Mouse (Mus musculus) liver (tissue): Measurements from ENCODE around the gene Rcc2.

Experiments used
- DNase-seq: peaks from one replicate; pipeline ENCODE4 v3.0.0-alpha.2; 2020; ENCODE audit warnings: mixed read lengths

The Rcc2 gene

DNA sequence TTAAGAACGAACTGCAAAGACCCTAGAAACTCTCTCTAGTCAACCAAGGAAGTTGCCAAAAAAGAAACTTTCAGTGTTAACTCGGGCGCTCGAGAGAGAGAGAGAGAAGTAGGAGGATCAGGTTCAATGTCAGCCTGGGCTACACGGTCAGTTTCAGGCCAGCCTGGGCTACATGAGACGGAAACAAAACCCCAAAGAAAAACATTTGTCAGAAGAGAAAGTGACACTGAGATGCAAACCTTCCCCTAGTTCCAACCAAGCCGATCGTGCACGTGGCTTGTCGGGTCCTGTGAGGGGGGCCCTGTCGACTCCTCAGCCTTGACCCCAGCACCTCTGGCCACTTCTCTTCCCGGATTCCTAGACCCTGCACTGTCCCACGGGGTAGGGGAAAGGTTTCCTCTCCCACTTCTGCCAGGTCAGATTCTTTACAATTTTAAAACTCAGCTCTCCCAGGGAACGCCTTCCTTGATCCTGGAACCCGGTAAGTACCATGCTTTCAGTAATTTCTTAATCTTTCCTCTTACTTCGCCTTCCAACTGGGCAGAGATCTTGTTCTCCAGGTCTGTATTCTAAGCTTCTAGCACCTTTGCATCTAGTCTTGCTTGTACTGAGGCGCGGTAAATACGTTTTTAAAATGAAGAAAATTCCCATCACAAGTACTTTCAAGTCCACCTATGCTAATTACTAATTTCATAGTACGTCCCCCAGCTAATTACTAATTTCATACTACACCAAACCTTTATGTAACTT is at the start of gene Rcc2:
Rcc2 (plus strand) TSS at position 273 of the 750 bp plus-strand sequence.
- no peak for DNase-seq

- DNase-seq, result no peak
These were observed 46.3 kb upstream of the Rcc2 start for GRCm38 (mm10) chr4:140653835-140654583.

- no peak for DNase-seq
These were observed 45.5 kb upstream of the Rcc2 start for GRCm38 (mm10) chr4:140654798-140655197.

GRCm38 (mm10) chr4:140656529-140656928 is 43.8 kb upstream of the Rcc2 start:
- no peak for DNase-seq

DNA sequence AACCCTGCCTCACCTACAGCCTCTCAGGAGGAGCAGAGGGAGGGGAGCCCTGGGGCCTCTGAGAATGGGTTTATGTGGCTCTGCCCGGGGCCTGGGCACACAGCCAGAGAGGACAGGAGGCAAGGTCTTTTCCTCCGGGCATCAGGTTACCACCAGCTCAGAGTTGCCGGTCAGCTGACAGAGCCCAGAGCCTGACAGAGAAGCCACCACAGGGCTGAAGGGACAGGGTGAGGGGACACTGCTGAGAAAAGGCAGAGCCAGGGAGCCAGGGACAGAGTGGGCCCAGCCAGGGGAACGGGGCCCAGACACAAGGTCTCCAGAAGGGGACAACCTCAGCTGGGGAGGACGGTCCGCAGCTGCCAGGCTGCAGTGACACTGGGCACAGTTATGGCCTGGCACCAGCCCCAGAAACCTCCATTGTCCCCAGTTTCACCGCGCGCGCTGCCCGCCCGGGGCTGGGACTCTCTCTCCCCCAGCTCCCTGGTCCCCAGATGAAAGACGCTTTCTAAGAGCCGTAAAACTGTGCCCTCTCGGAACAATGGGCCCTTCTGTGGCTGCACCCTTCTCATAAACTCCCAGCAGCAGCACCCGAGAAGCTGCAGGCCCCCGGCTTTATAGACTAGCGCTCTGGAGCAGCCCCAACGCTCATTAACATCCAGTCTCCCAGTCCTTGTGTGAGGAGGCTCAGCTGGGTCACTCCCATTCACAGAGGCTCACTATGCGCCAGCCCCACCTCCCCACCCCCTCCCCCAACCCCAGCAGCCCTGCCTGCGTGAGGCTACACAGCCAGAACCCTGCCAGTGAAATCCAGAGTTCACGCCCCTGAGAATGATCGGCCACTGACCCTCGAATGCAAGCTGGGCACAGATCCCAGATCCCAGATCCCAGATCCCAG is 42.4 kb upstream of the Rcc2 start:
- no peak for DNase-seq

DNA sequence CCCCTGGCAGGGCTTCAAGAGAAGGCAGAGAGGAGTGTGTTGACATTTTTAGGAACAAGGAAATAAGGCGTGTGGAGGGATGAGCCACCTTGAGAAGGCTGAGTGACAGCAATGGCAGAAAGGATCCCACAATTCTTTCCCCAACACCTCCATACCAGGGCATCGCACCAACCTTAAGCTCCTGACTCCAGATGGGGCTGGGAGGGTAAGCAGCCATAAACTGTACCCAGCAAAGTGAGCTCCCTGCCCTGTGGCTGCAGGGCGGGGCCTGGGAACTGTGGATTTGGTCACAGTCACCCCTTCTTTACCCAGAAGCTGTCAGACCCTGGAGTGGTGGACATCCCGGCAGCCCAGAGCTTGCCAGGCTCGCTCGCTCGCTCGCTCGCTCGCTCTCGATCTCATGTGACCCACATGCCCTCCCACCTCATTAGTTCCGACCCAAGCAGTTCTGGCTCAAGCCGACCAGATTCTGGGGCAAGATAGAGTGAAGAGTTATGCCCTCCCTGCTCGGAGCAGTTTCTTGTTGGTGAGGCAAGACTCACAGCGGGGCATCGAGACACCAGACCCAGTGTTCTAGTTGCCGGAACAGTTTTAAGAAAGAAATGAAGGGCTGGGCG is 38.8 kb upstream of the Rcc2 start:
- DNase-seq, result no peak

DNA sequence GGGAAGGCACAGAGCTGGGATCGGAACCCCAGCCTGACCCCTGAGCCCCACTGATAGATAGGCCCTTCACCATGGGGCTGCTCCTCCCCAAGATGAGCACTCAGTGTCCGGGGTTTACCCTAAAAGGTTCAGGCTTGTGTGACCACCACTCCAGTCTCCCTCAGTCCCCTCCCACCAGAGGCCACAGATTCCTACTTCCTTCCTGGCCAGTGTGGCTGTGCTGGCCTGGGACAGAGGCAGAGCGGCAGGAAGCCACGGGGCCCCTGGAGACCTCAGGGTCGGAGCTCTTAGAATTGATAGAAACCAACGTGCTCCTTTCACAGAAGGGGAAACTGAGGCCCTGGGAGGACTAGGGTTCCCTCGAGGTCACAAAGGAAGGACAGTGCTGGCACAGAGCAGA is 37.9 kb upstream of the Rcc2 start:
- DNase-seq, result no peak

DNA sequence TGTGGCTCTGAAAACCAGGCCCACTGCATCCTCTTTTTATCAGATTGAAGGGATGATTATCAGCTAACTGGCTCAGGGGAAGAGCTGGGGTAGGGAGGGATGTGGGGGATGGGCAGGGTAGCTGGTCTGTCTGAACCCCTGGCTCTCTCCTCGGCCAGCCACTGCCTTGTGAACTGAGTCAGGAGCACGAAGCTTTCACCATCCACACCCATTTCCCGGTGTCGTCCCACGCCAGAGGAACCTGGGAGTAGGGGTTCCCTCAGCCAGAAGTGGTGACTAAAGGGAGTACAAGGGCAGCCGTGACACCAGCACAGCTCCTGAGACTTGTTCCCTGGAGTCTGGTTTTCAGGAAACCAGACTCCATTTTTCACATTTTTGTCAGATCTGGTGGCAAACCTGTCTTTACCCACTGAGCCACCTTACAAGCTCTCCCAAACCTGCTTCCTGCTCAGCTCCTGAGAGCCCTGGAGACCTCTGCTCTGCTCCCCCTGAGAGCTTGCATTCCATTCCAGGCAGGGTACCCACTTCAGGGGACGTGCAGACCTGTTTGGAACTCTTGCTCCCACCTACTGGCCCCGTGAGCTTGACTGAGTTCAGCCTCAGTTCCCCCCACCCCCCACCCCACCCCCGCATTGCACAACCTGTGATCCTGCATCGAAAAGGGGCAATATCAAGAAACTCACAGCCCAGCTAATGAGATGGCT is 37.3 kb upstream of the Rcc2 start:
- DNase-seq, result no peak

DNA sequence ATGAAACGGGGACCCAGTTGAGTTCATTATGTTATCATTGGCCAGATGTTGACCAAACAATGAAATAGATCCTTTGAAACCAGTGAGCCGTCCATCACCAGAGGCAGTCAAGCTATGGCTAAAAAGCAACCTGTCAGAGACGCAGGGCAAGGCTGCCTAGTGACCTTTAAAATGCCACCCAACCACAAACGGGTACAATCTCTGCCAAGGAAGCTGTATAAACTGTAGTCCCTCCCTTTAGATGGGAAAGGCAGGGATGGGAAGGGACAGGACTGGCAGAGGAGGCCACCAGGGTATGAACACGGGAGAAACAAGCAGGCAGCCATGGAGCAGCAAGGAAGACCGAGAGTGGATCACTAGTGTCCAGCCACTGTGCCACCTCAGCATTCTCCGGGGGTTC is 35.3 kb upstream of the Rcc2 start:
- no peak for DNase-seq

- no peak for DNase-seq
These were observed 34.6 kb upstream of the Rcc2 start, which contains the start of gene Arhgef10l for GRCm38 (mm10) chr4:140665760-140666159. Gene Arhgef10l, minus strand, starts transcription at chr4:140666012.

DNA sequence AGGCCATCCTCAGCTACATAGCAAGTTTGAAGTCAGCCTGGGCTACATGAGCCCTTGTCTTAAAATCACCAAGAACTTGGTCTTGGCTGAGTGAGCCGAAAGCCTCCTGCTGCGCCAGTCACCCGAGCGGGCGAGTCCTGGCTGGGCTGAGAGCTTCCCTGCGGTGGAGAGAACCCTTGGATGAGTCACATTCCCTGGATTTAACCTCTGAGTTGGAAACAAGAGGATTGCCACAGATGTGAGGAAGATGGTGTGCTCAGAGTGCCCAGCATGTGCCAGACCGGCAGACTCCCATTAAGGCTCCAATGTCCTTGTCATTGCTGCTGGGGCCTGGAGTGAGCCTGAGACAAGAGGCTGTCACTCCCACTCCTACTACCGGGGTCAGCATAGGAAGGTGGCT is 32.5 kb upstream of the Rcc2 start:
- DNase-seq, result no peak

DNA sequence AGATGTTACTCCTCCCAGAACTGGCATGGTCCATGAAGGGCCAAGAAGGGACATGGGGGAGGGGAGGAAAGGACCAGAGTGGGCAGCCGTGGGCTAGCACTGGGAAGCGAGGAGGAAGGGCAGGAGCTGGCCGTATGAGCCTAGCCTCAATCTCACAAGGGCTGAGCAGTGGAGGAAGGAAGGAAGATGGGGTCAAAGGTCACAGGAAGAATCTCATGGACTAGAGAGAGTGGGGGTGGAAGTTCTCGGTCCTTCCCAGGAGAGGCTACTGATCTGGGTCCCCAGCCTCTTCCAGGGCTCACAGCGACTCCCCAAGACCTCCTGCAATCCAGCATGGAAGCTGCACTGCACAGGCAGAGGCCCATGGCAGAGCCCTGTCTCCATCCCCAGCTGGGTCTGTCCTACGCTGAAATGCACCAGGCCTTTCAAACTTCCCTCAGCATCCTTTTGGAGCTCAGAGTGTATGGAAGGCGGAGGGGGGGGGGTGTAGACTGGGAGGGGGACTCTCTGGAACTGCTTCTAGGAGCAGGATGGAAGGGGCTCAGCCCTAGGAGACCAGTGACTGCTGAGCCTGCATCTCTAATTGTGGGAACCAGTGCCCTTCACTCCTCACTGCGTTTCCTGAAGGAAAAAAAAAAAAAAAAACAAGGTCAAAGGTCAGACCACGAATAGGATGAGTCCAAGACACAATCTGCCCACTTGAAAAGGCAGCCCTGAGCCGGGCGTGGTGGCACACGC is 26.6 kb upstream of the Rcc2 start:
- no peak for DNase-seq

- peak; percentile 88 for DNase-seq
These were observed 25.9 kb upstream of the Rcc2 start for GRCm38 (mm10) chr4:140674345-140674926.

- peak; percentile 67 for DNase-seq
These were observed 21.3 kb upstream of the Rcc2 start for GRCm38 (mm10) chr4:140679038-140679437.

- peak; percentile 84 for DNase-seq
These were observed 20.5 kb upstream of the Rcc2 start for GRCm38 (mm10) chr4:140679723-140680380.

- no peak for DNase-seq
These were observed 19.5 kb upstream of the Rcc2 start for GRCm38 (mm10) chr4:140680731-140681397.

GRCm38 (mm10) chr4:140683608-140684007 is 16.7 kb upstream of the Rcc2 start:
- DNase-seq, result peak; percentile 82

GRCm38 (mm10) chr4:140684141-140684871 is 16.0 kb upstream of the Rcc2 start:
- peak; percentile 88 for DNase-seq

- DNase-seq, result no peak
These were observed 15.4 kb upstream of the Rcc2 start for GRCm38 (mm10) chr4:140684881-140685303.
